Mouse (Mus musculus): Measurements from ENCODE around the gene Rab39.

The Rab39 gene

GRCm38 (mm10) chr9:53705992-53706696 is at the start of gene Rab39:
Gene Rab39, minus strand, starts transcription at chr9:53706232.
- peak; percentile 37 to 58 for DNase-seq

- no peak for DNase-seq
These were observed 48.8 kb upstream of the Rab39 start for GRCm38 (mm10) chr9:53754801-53755200.

- DNase-seq: no peak
These were observed 44.9 kb upstream of the Rab39 start for GRCm38 (mm10) chr9:53750899-53751298.

GRCm38 (mm10) chr9:53750411-53750810 is 44.4 kb upstream of the Rab39 start:
- no peak for DNase-seq

GRCm38 (mm10) chr9:53740829-53741404 is 34.9 kb upstream of the Rab39 start:
- DNase-seq: no peak

GRCm38 (mm10) chr9:53705491-53705991 is 491 bp downstream of the Rab39 start:
- DNase-seq: peak; percentile 5 to 10

- DNase-seq: no peak
These were observed 3.0 kb downstream of the Rab39 start for GRCm38 (mm10) chr9:53702991-53703390.

- no peak for DNase-seq
These were observed 5.5 kb downstream of the Rab39 start for GRCm38 (mm10) chr9:53700496-53700895.

GRCm38 (mm10) chr9:53695846-53696245 is 10.2 kb downstream of the Rab39 start:
- DNase-seq: no peak

- no peak for DNase-seq
These were observed 12.3 kb downstream of the Rab39 start for GRCm38 (mm10) chr9:53693718-53694117.

- no peak for DNase-seq
These were observed 14.0 kb downstream of the Rab39 start for GRCm38 (mm10) chr9:53691745-53692670.

- no peak for DNase-seq
These were observed 25.2 kb downstream of the Rab39 start for GRCm38 (mm10) chr9:53680851-53681250.

GRCm38 (mm10) chr9:53676921-53677320 is 29.1 kb downstream of the Rab39 start:
- no peak for DNase-seq

GRCm38 (mm10) chr9:53673571-53673970 is 32.5 kb downstream of the Rab39 start:
- peak; percentile 82 to 84 for DNase-seq

GRCm38 (mm10) chr9:53669680-53670219 is 36.3 kb downstream of the Rab39 start, which contains the start of gene Cul5:
Gene Cul5, minus strand, starts transcription at chr9:53670014.
- peak; percentile 14 for DNase-seq

GRCm38 (mm10) chr9:53667020-53667669 is 38.9 kb downstream of the Rab39 start:
- DNase-seq: peak; percentile 90 to 97

GRCm38 (mm10) chr9:53666665-53667019 is 39.4 kb downstream of the Rab39 start:
- DNase-seq: no peak

- DNase-seq: no peak
These were observed 40.6 kb downstream of the Rab39 start for GRCm38 (mm10) chr9:53665428-53665827.

GRCm38 (mm10) chr9:53664819-53665218 is 41.2 kb downstream of the Rab39 start:
- DNase-seq: no peak

- DNase-seq: no peak
These were observed 71.2 kb downstream of the Rab39 start for GRCm38 (mm10) chr9:53634796-53635195.
